Mouse (Mus musculus) lung, postnatal 10 days (tissue): ENCODE measurements at regions not wholly inside any gene's neighbourhood (a gene's known extent, or its start where the extent isn't known, plus 50 kb on each side); places are given as distances from the start of the nearest gene placed in this dataset.

Experiments
- DNase-seq: peaks from one replicate; pipeline ENCODE4 v3.0.0; 2021

GRCm38 (mm10) chrX:113966128-113966527 is 508.0 kb upstream of the Klhl4 start:
- no peak for DNase-seq

DNA sequence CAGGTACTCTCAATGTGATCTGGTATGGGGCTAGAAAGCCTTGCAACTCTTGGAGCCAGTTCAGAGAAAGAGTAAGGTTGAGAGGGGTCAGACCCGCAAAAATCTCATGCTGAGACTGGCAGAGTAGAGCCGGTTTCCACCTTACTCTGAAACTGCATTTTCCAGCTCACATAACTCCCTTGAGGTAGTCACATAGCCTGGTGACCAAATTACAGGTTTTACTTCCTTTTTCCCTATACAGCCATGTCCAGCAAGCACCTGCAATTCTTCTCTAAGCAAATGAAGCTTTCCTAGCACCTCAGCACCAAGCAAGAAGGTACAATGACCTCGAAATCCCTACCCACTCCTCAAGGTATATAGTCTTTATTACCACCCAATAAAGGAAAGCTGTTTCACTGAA is 481.0 kb upstream of the Klhl4 start:
- DNase-seq, result no peak

GRCm38 (mm10) chrX:114041281-114041680 is 432.9 kb upstream of the Klhl4 start:
- DNase-seq, result peak; percentile 3
